Mouse (Mus musculus): ENCODE data around the gene Odc1. TPM values are rescaled to one million over a fixed set of nuclear protein-coding genes. Genes with fewer than 3 reads are reported as not detected.

Gene Odc1
- polyA plus RNA-seq, 1 experiment from 2014 or later: 597 TPM

GRCm38 (mm10) chr12:17552420-17552819 is 7.8 kb downstream of the Odc1 start:
- Histone ChIP-seq H3K9me3 (replicated peaks) (no peaks in the 10 kb centered on the region), H3K4me2 (no peak overlapping the region), H3K9ac (no peak overlapping the region), H3K36me3 (peaks cover 54% of the 10 kb centered on the region), H3K4me1 (peaks cover 52% of the 10 kb centered on the region), H3K27ac (peak overlapping the region; percentile 75), H3K27me3 (replicated peaks) (no peaks in the 10 kb centered on the region), H3K4me3 (no peak overlapping the region)
- ATAC-seq: peak; percentile 19
- WGBS (ENCODE audit: insufficient replicate concordance): 57% methylated on average over 3 of the region's 3 CpGs

GRCm38 (mm10) chr12:17552949-17553348 is 8.4 kb downstream of the Odc1 start:
- 38% methylated on average over 2 of the region's 2 CpGs for WGBS (ENCODE audit: insufficient replicate concordance)
- Histone ChIP-seq H3K4me1 (peaks cover 47% of the 10 kb centered on the region), H3K27me3 (replicated peaks) (0 out of 2 replicates have a peak, but pooled peaks cover 4% of the 10 kb centered on the region), H3K36me3 (peaks cover 48% of the 10 kb centered on the region), H3K27ac (peak overlapping the region; percentile 75), H3K9me3 (replicated peaks) (no peaks in the 10 kb centered on the region), H3K4me2 (no peak overlapping the region), H3K4me3 (no peak overlapping the region), H3K9ac (no peak overlapping the region)
- ATAC-seq: peak; percentile 31

GRCm38 (mm10) chr12:17553627-17554026 is 9.0 kb downstream of the Odc1 start:
- whole genome bisulfite sequencing (ENCODE audit: insufficient replicate concordance): 73% methylated on average over 5 of the region's 5 CpGs
- H3K9ac ChIP-seq: no peak overlapping the region
- H3K4me2 ChIP-seq: no peak overlapping the region
- 0 out of 2 replicates have a peak, but pooled peaks cover 9% of the 10 kb centered on the region for H3K27me3 ChIP-seq (replicated peaks)
- no peak overlapping the region for H3K4me3 ChIP-seq
- no peaks in the 10 kb centered on the region for H3K9me3 ChIP-seq (replicated peaks)
- peak overlapping the region; percentile 75 for H3K27ac ChIP-seq
- peaks cover 40% of the 10 kb centered on the region for H3K4me1 ChIP-seq
- peaks cover 42% of the 10 kb centered on the region for H3K36me3 ChIP-seq
- ATAC-seq: no peak

DNA sequence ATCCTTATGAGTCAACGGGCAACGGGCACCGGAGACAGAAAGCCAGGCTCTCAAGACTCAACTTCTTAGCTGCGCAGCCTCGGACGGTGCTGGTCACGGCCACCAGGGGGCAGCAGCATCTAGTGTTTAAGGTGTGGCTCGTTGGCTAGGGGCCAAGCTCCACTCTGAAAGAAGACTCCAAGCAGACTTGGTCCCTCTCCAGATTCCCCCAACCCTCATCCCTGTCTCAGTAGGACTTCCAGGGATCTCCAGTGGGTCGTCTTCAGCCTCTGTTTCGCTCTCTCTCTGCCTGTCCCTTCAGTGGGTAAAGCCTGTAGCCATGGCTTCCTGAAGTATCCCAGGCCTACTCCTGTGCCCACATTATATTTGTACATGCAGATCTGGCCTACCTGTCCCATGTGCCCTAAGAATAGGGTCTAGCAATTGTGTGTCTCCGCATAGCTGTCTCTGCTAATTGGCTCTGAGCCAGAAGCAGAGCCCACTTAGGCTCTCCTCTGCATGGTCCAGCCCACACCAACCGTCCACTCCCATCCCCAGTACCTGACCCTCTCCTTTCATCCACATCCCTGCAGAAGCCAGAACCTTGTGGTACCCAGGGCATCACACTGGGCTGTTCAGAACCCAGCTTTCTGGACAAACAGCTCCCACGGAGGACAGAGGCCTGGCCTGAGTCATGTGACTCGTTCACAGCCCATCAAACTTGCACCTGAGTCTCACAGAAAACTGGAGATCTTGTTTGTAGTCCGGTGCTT is 9.8 kb downstream of the Odc1 start:
- 0 out of 2 replicates have a peak, but pooled peaks cover 9% of the 10 kb centered on the region for H3K27me3 ChIP-seq (replicated peaks)
- no peak overlapping the region for H3K4me3 ChIP-seq
- H3K4me2 ChIP-seq: no peak overlapping the region
- H3K9me3 ChIP-seq (replicated peaks): no peaks in the 10 kb centered on the region
- no peak overlapping the region for H3K9ac ChIP-seq
- H3K4me1 ChIP-seq: peaks cover 40% of the 10 kb centered on the region
- 31% methylated on average over 15 of the region's 15 CpGs for WGBS (ENCODE audit: insufficient replicate concordance)
- H3K27ac ChIP-seq: peak overlapping the region; percentile 75; the same call in 1 of the 2 replicates
- ATAC-seq: peak; percentile 50
- peaks cover 34% of the 10 kb centered on the region for H3K36me3 ChIP-seq

DNA sequence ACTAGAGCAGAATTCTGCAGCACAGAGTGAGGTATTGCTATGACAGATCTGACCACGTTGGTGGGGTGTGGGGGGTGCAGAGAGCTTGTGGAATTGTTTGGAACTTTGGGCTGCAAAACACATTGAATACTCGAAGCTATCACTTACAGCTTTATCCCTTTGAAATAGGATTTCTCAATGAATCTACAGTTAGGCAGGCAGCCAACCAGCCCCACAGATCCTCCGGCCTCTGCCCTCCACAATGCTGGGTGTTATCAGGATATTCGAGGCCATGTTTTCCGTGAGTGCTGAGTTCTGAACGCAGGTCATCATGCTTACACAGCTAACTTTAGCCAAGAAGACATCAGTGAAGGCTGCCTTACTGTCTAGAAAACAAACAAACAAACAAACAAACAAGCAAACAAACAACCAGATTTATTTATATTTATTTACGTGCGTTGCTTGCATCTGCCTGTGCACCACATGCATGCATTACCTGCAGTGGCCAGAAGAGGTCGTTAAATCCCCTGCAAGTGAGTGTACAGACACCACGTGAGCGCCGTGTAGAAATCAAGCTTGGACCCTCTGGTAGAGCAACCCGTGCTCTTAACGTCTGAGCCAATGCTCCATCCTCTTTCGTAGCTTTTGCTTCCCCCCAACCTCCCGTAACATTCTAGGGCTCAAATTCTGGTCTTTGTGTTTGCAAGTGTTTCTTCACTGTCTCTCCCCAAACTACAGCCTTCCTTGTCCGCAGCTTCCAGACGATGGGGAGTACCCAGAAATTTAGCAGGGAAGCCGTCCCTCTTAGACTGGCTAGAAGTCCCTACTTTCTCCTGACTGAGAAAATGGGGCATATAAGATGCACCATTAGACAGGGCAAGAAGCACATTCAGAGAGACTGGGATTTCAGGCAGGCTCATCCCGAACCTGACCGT is 12.1 kb downstream of the Odc1 start:
- no peak overlapping the region for H3K27ac ChIP-seq
- 31% methylated on average over 21 of the region's 21 CpGs for WGBS (ENCODE audit: insufficient replicate concordance)
- H3K27me3 ChIP-seq (replicated peaks): 0 out of 2 replicates have a peak, but pooled peaks cover 14% of the 10 kb centered on the region
- no peak overlapping the region for H3K4me2 ChIP-seq
- H3K4me3 ChIP-seq: no peak overlapping the region
- no peaks in the 10 kb centered on the region for H3K9me3 ChIP-seq (replicated peaks)
- peaks cover 33% of the 10 kb centered on the region for H3K4me1 ChIP-seq
- no peak overlapping the region for H3K9ac ChIP-seq
- no peak for ATAC-seq
- H3K36me3 ChIP-seq: peaks cover 13% of the 10 kb centered on the region

- 0 out of 2 replicates have a peak, but pooled peaks cover 14% of the 10 kb centered on the region for H3K27me3 ChIP-seq (replicated peaks)
- WGBS (ENCODE audit: insufficient replicate concordance): 57% methylated on average over 7 of the region's 7 CpGs
- no peak overlapping the region for H3K4me3 ChIP-seq
- H3K9me3 ChIP-seq (replicated peaks): no peaks in the 10 kb centered on the region
- H3K4me2 ChIP-seq: no peak overlapping the region
- H3K27ac ChIP-seq: no peak overlapping the region
- no peak for ATAC-seq
- H3K4me1 ChIP-seq: peaks cover 25% of the 10 kb centered on the region
- peaks cover 5% of the 10 kb centered on the region; the same call in 1 of the 2 replicates for H3K36me3 ChIP-seq
- no peak overlapping the region for H3K9ac ChIP-seq
Observed at GRCm38 (mm10) chr12:17557344-17557966, 12.9 kb downstream of the Odc1 start.

DNA sequence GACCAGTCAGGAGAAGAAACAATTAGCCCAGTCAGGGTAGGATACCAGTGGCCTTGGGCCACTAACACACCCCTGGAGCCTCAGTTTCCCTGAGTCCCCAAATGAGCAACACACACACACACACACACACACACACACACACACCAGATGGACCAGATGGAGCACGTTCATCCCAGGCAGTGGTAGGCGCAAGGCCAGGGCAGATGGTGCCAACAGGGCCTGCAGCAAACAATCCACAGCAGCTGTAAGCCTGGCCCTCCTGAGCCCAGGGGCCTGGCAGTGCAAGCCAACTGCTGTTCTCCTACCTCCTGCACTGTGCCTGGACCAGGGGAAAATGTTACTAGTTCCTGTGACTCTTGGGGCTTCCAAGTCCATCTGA is 13.4 kb downstream of the Odc1 start:
- Histone ChIP-seq H3K27me3 (replicated peaks) (0 out of 2 replicates have a peak, but pooled peaks cover 16% of the 10 kb centered on the region), H3K4me2 (no peak overlapping the region), H3K9ac (no peak overlapping the region), H3K36me3 (0 out of 2 replicates have a peak, but pooled peaks cover under 1% of the 10 kb centered on the region), H3K4me1 (peaks cover 20% of the 10 kb centered on the region), H3K9me3 (replicated peaks) (no peaks in the 10 kb centered on the region), H3K27ac (no peak overlapping the region), H3K4me3 (no peak overlapping the region)
- ATAC-seq: no peak
- WGBS (ENCODE audit: insufficient replicate concordance): 69% methylated on average over 2 of the region's 2 CpGs

- Histone ChIP-seq H3K27ac (no peak overlapping the region), H3K9me3 (replicated peaks) (no peaks in the 10 kb centered on the region), H3K4me2 (no peak overlapping the region), H3K27me3 (replicated peaks) (0 out of 2 replicates have a peak, but pooled peaks cover 16% of the 10 kb centered on the region), H3K4me3 (no peak overlapping the region), H3K9ac (no peak overlapping the region), H3K36me3 (no peaks in the 10 kb centered on the region), H3K4me1 (peaks cover 17% of the 10 kb centered on the region)
- no peak for ATAC-seq
- 63% methylated on average over 1 of the region's 1 CpGs for WGBS (ENCODE audit: insufficient replicate concordance)
Observed at GRCm38 (mm10) chr12:17562396-17562795, 17.8 kb downstream of the Odc1 start.

DNA sequence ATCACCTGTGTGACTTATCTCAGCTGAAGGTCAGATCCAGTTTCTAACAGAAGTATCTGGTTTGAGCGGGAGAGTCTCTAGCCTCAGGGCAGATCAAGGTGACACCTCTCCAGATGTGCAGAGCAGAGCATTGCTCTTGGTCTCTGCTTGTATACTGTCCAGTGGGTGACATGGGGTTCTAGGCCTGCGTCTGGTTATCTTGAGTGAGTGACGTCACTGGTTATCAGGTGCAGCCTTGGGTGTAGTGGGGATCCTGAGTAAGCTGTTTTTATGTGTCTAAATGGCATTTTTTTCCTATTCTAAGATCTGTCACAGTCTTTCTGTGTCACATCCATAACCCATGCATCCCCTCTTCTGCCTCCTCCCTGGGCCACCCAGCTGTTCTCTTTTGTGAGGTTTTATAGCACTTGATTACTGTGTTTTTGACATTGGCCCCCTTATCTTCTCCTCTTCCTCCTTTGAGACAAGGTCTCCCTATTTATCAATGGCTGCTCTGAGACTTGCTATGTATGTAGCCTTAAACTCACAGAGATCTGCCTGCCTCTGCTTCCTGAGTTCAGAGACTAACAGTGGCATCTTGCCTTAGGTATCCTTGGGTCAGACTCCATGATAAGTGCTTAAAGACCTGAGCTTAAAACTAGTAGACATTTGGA is 20.9 kb downstream of the Odc1 start:
- ATAC-seq: peak; percentile 99
- no peaks in the 10 kb centered on the region for H3K36me3 ChIP-seq

DNA sequence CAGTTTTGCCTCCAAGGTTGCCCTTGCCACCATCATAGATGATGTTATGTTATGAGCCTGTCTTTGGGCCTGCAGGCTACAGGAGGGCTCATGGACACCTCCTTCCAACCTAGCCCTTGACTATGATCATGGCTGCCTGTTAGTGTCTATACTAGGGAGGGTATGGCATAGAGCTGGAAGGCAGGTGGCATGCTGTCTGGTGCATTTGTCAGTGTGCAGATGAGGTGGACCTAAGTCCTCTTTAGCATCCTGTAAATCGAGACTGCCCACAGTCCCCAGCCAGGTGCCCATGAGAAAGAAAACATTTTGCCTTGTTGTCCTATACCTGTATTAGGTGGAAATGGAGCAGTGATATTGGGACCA is 21.4 kb downstream of the Odc1 start:
- H3K27me3 ChIP-seq (replicated peaks): 0 out of 2 replicates have a peak, but pooled peaks cover 8% of the 10 kb centered on the region
- H3K36me3 ChIP-seq: no peaks in the 10 kb centered on the region

More for the DNA sequence above, 20.9 kb downstream of the Odc1 start:
- Histone ChIP-seq H3K4me3 (no peak overlapping the region), H3K4me1 (peaks cover 17% of the 10 kb centered on the region), H3K9me3 (replicated peaks) (no peaks in the 10 kb centered on the region), H3K27me3 (replicated peaks) (0 out of 2 replicates have a peak, but pooled peaks cover 8% of the 10 kb centered on the region), H3K9ac (no peak overlapping the region), H3K27ac (peak overlapping the region; percentile 57; the same call in 1 of the 2 replicates), H3K4me2 (peak overlapping the region; percentile 27)
- WGBS (ENCODE audit: insufficient replicate concordance): 38% methylated on average over 3 of the region's 3 CpGs

DNA sequence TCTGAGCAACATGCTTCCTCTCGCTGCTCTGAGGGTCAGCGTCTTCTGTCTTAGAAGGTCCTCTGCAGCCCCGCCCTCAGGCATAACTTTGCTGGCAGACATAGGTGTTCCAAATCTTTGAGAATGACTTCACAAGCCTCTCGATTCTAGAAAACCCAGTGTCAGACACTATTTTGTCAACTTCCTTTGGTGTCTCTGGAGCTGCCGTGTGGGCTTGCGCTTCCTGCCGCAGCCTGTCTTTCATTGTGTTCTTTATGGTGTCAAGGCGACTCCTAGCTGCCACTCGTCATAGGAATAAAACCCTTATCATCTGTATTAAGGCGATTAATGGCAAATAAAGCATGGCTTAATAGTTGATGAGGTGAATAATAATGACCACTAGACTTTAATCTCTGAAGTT is 24.0 kb downstream of the Odc1 start:
- Histone ChIP-seq H3K27me3 (replicated peaks) (no peaks in the 10 kb centered on the region), H3K27ac (no peak overlapping the region), H3K9ac (no peak overlapping the region), H3K4me3 (no peak overlapping the region), H3K9me3 (replicated peaks) (no peaks in the 10 kb centered on the region), H3K4me2 (no peak overlapping the region), H3K36me3 (no peaks in the 10 kb centered on the region), H3K4me1 (peaks cover 17% of the 10 kb centered on the region)
- 65% methylated on average over 10 of the region's 10 CpGs for WGBS (ENCODE audit: insufficient replicate concordance)
- no peak for ATAC-seq

More for the DNA sequence above, 21.4 kb downstream of the Odc1 start:
- no peak for ATAC-seq
- Histone ChIP-seq H3K4me3 (no peak overlapping the region), H3K9ac (no peak overlapping the region), H3K27ac (peak overlapping the region; percentile 57; the same call in 1 of the 2 replicates), H3K9me3 (replicated peaks) (no peaks in the 10 kb centered on the region), H3K4me1 (peaks cover 17% of the 10 kb centered on the region), H3K4me2 (no peak overlapping the region)
- WGBS (ENCODE audit: insufficient replicate concordance): 55% methylated on average over 1 of the region's 1 CpGs

Measured in liver, embryonic 12.5 days (tissue).